Mouse (Mus musculus) brain, embryonic 14.5 days (tissue): ENCODE measurements around the gene Aldh2.

ENCODE experiments used
- CTCF ChIP-seq: fragments of 200-500 bp; IDR thresholded peaks from 2 replicates; pipeline ENCODE4 v1.5.1; 2012; ENCODE audit warnings: inconsistent platforms, mild to moderate bottlenecking, moderate library complexity, borderline replicate concordance; ENCODE audit not compliant: insufficient read depth, insufficient read length; ENCODE audit errors: extremely low read depth
- POLR2A ChIP-seq: fragments of 200-500 bp; IDR thresholded peaks from 2 replicates; pipeline ENCODE4 v1.6.1; 2012; ENCODE audit warnings: mild to moderate bottlenecking, inconsistent platforms, borderline replicate concordance; ENCODE audit not compliant: poor library complexity, insufficient read depth, insufficient read length, severe bottlenecking; ENCODE audit errors: extremely low read depth

DNA sequence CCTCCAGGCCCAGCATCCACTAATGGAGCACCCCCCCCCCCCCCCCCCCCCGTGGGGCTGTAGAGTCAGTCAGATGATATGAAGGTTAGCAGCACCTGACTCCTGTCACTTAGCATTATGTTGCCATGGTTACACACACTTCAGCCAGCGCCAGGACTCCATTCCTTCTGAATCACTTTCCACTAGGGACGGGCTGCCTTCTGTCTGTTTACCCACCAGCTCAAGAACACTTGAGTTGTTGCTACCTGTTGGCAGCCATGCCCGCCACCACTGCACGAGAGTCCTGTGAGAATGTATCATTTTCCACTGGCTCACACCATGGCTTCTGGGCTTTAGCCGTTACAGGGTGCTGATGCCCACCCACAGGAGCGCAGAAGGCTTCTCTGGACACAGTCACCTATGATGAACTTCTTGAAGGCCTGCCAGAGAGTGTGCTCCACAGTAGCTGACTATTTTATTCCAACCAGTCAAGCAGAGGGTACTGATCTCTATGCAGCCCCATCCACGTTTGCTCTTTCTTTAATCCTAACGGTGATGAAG is 23.7 kb downstream of the Aldh2 start:
- no peak for TF ChIP-seq POLR2A
- no peak for TF ChIP-seq CTCF
